Mouse (Mus musculus) testis, adult 2 months (tissue): Measurements from ENCODE around the gene Odf2l. TPM values are rescaled to one million over a fixed set of nuclear protein-coding genes. Genes with fewer than 3 reads are reported as not detected.

Experiments used
- H3K27ac ChIP-seq: fragments of 200-500 bp; 2 replicates; pipeline ENCODE4 v1.5.1; 2012; ENCODE audit warnings: low read depth, low read length; ENCODE audit not compliant: control insufficient read depth, insufficient read depth
- H3K27me3 ChIP-seq: fragments of 200-500 bp; 2 replicates; pipeline ENCODE4 v1.6.1; 2012; ENCODE audit warnings: mild to moderate bottlenecking, low read length, moderate library complexity; ENCODE audit not compliant: control insufficient read depth, insufficient read depth
- H3K36me3 ChIP-seq: fragments of 200-500 bp; 2 replicates; pipeline ENCODE4 v1.6.1; 2012; ENCODE audit warnings: mild to moderate bottlenecking, low read length; ENCODE audit not compliant: control insufficient read depth, insufficient read depth
- H3K4me1 ChIP-seq: fragments of 200-500 bp; 2 replicates; pipeline ENCODE4 v1.6.1; 2012; ENCODE audit warnings: low read length; ENCODE audit not compliant: control insufficient read depth, insufficient read depth
- H3K4me3 ChIP-seq: fragments of 200-500 bp; 2 replicates; pipeline ENCODE4 v1.5.1; 2012; ENCODE audit warnings: low read depth, mild to moderate bottlenecking, low read length, moderate library complexity, mixed read lengths; ENCODE audit not compliant: control insufficient read depth
- CTCF ChIP-seq: fragments of 200-500 bp; IDR thresholded peaks from 2 replicates; pipeline ENCODE4 v1.5.1; 2012; ENCODE audit warnings: low read depth, mild to moderate bottlenecking, inconsistent platforms, low read length, moderate library complexity; ENCODE audit not compliant: control insufficient read depth, insufficient read depth, insufficient replicate concordance
- POLR2A ChIP-seq: fragments of 200-500 bp; IDR thresholded peaks from 2 replicates; pipeline ENCODE4 v1.6.1; 2012; ENCODE audit warnings: low read depth, mild to moderate bottlenecking, inconsistent platforms, low read length, moderate library complexity; ENCODE audit not compliant: control insufficient read depth
- polyA plus RNA-seq: library from polyadenylated mRNA; depleted of rRNA; stranded (reverse); fragments of >200 nt; gene quantifications from 2 replicates; pipeline ENCODE4 v1.2.3, GENCODE M21; 2012

Gene Odf2l
- polyA plus RNA-seq, 1 experiment, result 11.2 TPM

DNA sequence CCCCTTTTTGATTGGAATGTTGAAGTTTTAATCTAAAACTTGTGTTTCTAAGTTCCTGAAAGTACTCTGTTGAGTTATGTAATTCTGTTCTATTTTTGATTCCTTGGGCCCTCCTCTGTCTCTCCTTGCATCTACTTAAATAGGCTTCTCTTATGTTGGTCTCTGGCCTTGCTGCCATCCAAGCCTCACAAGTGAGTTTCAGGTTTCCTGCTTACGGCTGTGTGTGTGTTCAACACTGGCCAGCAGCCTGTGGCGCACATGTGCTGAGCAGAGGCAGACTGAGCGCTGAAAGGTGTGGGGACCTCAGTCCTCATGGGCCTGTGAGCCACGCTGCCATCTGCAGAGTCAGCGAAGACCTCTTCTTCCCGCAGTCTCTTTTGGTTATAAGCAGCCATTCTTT lies 38.5 kb downstream of the Odf2l start:
- no peaks in the 10 kb centered on the region for H3K4me1 ChIP-seq
- H3K4me3 ChIP-seq, result no peak overlapping the region
- no peaks in the 10 kb centered on the region for H3K36me3 ChIP-seq
- no peaks in the 10 kb centered on the region for H3K27me3 ChIP-seq
- no peak overlapping the region for H3K27ac ChIP-seq
- TF ChIP-seq POLR2A (no peak), CTCF (no peak)

- no peak for TF ChIP-seq CTCF
- no peak for TF ChIP-seq POLR2A
- no peaks in the 10 kb centered on the region for H3K36me3 ChIP-seq
Measured at GRCm38 (mm10) chr3:145158441-145158840, 40.1 kb downstream of the Odf2l start.

GRCm38 (mm10) chr3:145166741-145167140 lies 48.4 kb downstream of the Odf2l start:
- no peaks in the 10 kb centered on the region for H3K27me3 ChIP-seq
- H3K4me3 ChIP-seq, result no peak overlapping the region
- TF ChIP-seq POLR2A, result no peak
- no peak for TF ChIP-seq CTCF
- no peaks in the 10 kb centered on the region for H3K4me1 ChIP-seq
- H3K27ac ChIP-seq, result no peak overlapping the region
- no peaks in the 10 kb centered on the region for H3K36me3 ChIP-seq

More at GRCm38 (mm10) chr3:145158441-145158840, 40.1 kb downstream of the Odf2l start:
- Histone ChIP-seq H3K4me1 (no peaks in the 10 kb centered on the region), H3K4me3 (no peak overlapping the region), H3K27ac (no peak overlapping the region), H3K27me3 (no peaks in the 10 kb centered on the region)

GRCm38 (mm10) chr3:145167766-145168165 lies 49.4 kb downstream of the Odf2l start:
- no peaks in the 10 kb centered on the region for H3K36me3 ChIP-seq
- H3K4me3 ChIP-seq, result no peak overlapping the region
- no peak overlapping the region for H3K27ac ChIP-seq
- no peaks in the 10 kb centered on the region for H3K27me3 ChIP-seq
- TF ChIP-seq CTCF, result no peak
- no peak for TF ChIP-seq POLR2A
- H3K4me1 ChIP-seq, result no peaks in the 10 kb centered on the region

DNA sequence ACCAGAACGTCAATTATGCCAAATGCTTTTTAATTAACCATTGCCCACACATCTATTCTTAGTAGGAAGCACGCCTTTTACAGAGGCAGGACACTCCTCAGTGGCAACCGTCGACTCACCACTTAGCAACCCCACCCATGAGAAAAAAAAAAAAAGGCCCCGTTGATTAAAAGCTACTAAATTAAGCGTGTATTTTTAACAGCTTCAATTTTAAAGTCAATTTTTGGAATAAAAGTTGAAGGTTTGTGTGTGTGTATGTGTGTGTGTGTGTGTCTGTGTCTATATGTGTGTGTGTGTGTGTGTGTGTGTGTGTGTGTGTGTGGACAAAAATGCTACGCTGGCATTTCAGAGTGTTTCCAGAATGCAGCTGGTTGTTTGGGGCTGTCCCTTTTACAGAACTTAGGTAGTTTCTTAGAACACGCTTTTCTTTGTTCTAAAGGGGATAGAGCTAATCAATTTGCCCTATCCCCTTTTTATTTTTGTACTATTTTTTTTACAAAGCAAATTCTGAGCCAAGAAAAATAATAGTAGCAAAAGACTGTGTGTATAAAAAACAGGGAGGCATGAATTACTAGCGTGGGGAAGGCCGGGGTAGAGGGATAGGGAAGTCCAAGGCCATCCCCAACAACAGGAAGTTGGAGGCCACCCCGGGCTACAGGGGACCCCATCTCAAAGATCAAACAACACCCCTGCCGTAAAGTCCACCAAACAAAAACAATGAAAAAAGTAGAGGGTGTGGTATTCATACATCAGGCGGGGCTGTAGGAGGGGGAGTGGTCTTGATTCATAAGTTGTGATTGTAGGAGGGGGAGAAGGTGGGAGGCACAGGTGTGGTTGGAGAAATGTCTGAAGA lies 50.7 kb downstream of the Odf2l start:
- Histone ChIP-seq H3K27ac (no peak overlapping the region), H3K4me3 (no peak overlapping the region), H3K36me3 (no peaks in the 10 kb centered on the region), H3K4me1 (no peaks in the 10 kb centered on the region), H3K27me3 (no peaks in the 10 kb centered on the region)
- TF ChIP-seq CTCF (no peak), POLR2A (no peak)

GRCm38 (mm10) chr3:145170028-145170427 lies 51.6 kb downstream of the Odf2l start:
- TF ChIP-seq CTCF (no peak), POLR2A (no peak)
- no peaks in the 10 kb centered on the region for H3K4me1 ChIP-seq
- no peak overlapping the region for H3K27ac ChIP-seq
- no peaks in the 10 kb centered on the region for H3K36me3 ChIP-seq
- H3K4me3 ChIP-seq, result no peak overlapping the region
- H3K27me3 ChIP-seq, result no peaks in the 10 kb centered on the region

GRCm38 (mm10) chr3:145170604-145171389 lies 52.4 kb downstream of the Odf2l start:
- Histone ChIP-seq H3K27me3 (no peaks in the 10 kb centered on the region), H3K4me1 (no peaks in the 10 kb centered on the region), H3K4me3 (no peak overlapping the region), H3K27ac (no peak overlapping the region), H3K36me3 (no peaks in the 10 kb centered on the region)
- TF ChIP-seq CTCF, result no peak
- no peak for TF ChIP-seq POLR2A
